Comparison of ENCODE assay signal across 9 mouse cellular contexts in the genomic region with DNA sequence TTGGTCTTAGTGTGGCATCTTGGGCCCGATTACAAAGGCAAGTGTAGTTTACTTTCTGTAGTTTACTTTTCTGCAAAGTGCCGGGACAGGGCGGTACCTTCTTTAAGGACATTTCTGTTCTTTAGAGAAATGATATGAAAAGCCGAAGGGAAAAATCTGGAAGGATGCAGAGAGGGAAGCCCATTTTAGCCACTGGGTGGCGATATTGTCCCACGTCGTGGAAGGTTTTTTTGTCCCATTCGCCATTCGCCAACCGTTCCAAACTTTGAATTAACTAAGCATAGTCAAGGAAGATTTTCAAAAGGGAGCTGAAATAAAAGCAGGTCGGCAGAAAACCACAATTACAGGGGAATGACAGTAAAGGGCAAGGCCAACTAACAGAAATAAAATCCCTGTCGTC. TPM values are rescaled to one million over a fixed set of nuclear protein-coding genes. Genes with fewer than 3 reads are reported as not detected.
DNase-seq lines count a peak whose midpoint lies in the region; ATAC-seq and TF ChIP-seq lines count a peak whose summit lies in the region.
"Had no signal": no experiment of that assay in that cellular context is flagged by ENCODE, and none has a peak within 500 bp of the region (broad histone marks: within the 10 kb centered on the region; RNA-seq: fewer than 3 reads in every experiment).

No protein-coding gene starts in this region.

- no peaks in the 10 kb centered on the region for H3K27me3 ChIP-seq in forebrain, embryonic 12.5 days
- H3K27me3 ChIP-seq in heart, postnatal 0 days (ENCODE audit: control insufficient read depth, insufficient read depth, low read length), result no peaks in the 10 kb centered on the region
- H3K27me3 ChIP-seq in lung, postnatal 0 days (replicated peaks; ENCODE audit: insufficient read depth, low read length), result no peaks in the 10 kb centered on the region
- H3K27me3 ChIP-seq: neural tube, embryonic 12.5 days had no signal

- peak; percentile 39; the same call in 1 of the 2 replicates for ATAC-seq in forebrain, embryonic 12.5 days (ENCODE audit: low FRiP score)
- ATAC-seq in heart, postnatal 0 days (ENCODE audit: insufficient read depth, low read depth), result no peak
- no peak for ATAC-seq in lung, postnatal 0 days
- ATAC-seq in monocyte, adult 5-6 weeks (replicated peaks; ENCODE audit: insufficient number of reproducible peaks, low FRiP score, low TSS enrichment, poor library complexity, severe bottlenecking), result no peak

- TF ChIP-seq EP300 in heart, postnatal 0 days (IDR thresholded peaks at IDR 0.05; ENCODE audit: low read depth), result no peak
- no peak for TF ChIP-seq EP300 in lung, postnatal 0 days (IDR thresholded peaks at IDR 0.05)

- peak; percentile 87 for TF ChIP-seq CTCF in heart, postnatal 0 days (IDR thresholded peaks at IDR 0.05; ENCODE audit: low read depth)
- peak; percentile 85 for TF ChIP-seq CTCF in lung, postnatal 0 days (IDR thresholded peaks at IDR 0.05)

- peak; percentile 28 for DNase-seq in MEL-GATA-1-ER (ENCODE audit: extremely low read depth, low read depth)
- peak; percentile 82 for DNase-seq in brain, adult 2 months (ENCODE audit: low read depth, low spot score)
- DNase-seq in heart, postnatal 0 days (ENCODE audit: low spot score), result peak; percentile 71
- DNase-seq in layer of hippocampus, adult 11-12 months (ENCODE audit: low spot score), result peak; percentile 72
- DNase-seq in lung, postnatal 0 days (ENCODE audit: low spot score), result peak; percentile 81
- peak; percentile 47 for DNase-seq in retina, postnatal 7 days (ENCODE audit: low read depth, low spot score)

- H3K9me3 ChIP-seq in forebrain, embryonic 12.5 days, result no peaks in the 10 kb centered on the region
- H3K9me3 ChIP-seq in heart, postnatal 0 days (replicated peaks; ENCODE audit: control insufficient read depth, low read length), result no peaks in the 10 kb centered on the region
- no peaks in the 10 kb centered on the region for H3K9me3 ChIP-seq in lung, postnatal 0 days (ENCODE audit: low read length)
- H3K9me3 ChIP-seq: neural tube, embryonic 12.5 days had no signal

- H3K4me1 ChIP-seq in forebrain, embryonic 12.5 days, result peaks cover 3% of the 10 kb centered on the region; the same call in 1 of the 2 replicates
- no peaks in the 10 kb centered on the region for H3K4me1 ChIP-seq in heart, postnatal 0 days (ENCODE audit: control insufficient read depth, insufficient read depth)
- H3K4me1 ChIP-seq in lung, postnatal 0 days (ENCODE audit: insufficient read depth, low read depth, low read length), result no peaks in the 10 kb centered on the region
- H3K4me1 ChIP-seq: neural tube, embryonic 12.5 days had no signal

- H3K36me3 ChIP-seq in forebrain, embryonic 12.5 days (replicated peaks), result no peaks in the 10 kb centered on the region
- no peaks in the 10 kb centered on the region for H3K36me3 ChIP-seq in heart, postnatal 0 days (replicated peaks; ENCODE audit: control insufficient read depth, insufficient read depth, low read length)
- no peaks in the 10 kb centered on the region for H3K36me3 ChIP-seq in lung, postnatal 0 days (ENCODE audit: insufficient read depth, low read length)
- H3K36me3 ChIP-seq: neural tube, embryonic 12.5 days had no signal

- WGBS in forebrain, embryonic 12.5 days, result 4% methylated on average over 12 of the region's 12 CpGs
- 3% methylated on average over 12 of the region's 12 CpGs for WGBS in heart, postnatal 0 days
- 2% methylated on average over 12 of the region's 12 CpGs for WGBS in lung, postnatal 0 days

- no peak overlapping the region for H3K4me3 ChIP-seq in forebrain, embryonic 12.5 days (replicated peaks)
- no peak overlapping the region for H3K4me3 ChIP-seq in heart, postnatal 0 days (ENCODE audit: low read depth, low read length)
- no peak overlapping the region for H3K4me3 ChIP-seq in lung, postnatal 0 days (ENCODE audit: low read depth, low read length)
- H3K4me3 ChIP-seq: neural tube, embryonic 12.5 days had no signal

- H3K4me2 ChIP-seq in forebrain, embryonic 12.5 days, result no peak overlapping the region
- H3K4me2 ChIP-seq in heart, postnatal 0 days (ENCODE audit: low read depth, low read length), result peak overlapping the region; percentile 36
- H3K4me2 ChIP-seq in lung, postnatal 0 days (replicated peaks; ENCODE audit: low read depth, low read length), result peak overlapping the region; percentile 21; the same call in 1 of the 2 replicates
- H3K4me2 ChIP-seq: neural tube, embryonic 12.5 days had no signal

- no peak overlapping the region for H3K27ac ChIP-seq in forebrain, embryonic 12.5 days
- H3K27ac ChIP-seq in heart, postnatal 0 days (ENCODE audit: low read depth), result no peak overlapping the region
- H3K27ac ChIP-seq in lung, postnatal 0 days (ENCODE audit: low read length), result no peak overlapping the region
- H3K27ac ChIP-seq: neural tube, embryonic 12.5 days had no signal

- H3K9ac ChIP-seq in forebrain, embryonic 12.5 days, result no peak overlapping the region
- H3K9ac ChIP-seq in heart, postnatal 0 days (replicated peaks; ENCODE audit: low read depth, low read length), result no peak overlapping the region
- H3K9ac ChIP-seq in lung, postnatal 0 days (replicated peaks; ENCODE audit: low read depth), result no peak overlapping the region
- H3K9ac ChIP-seq: neural tube, embryonic 12.5 days had no signal

RNA-seq across cellular contexts. Expression of a gene that starts 13.3 kb away (rescaled TPM):
- polyA plus RNA-seq in forebrain, embryonic 12.5 days (2016; fragmentation: Nextera tagmentation; extraction: Ambion mirVana), result 17.4 and 18.4 TPM in 2 replicates
- total RNA-seq in heart, postnatal 0 days (2014; rRNA removed; ENCODE audit: low replicate concordance), result 3.5 and 13.0 TPM in 2 replicates
- polyA plus RNA-seq in heart, postnatal 0 days (2015; fragmentation: Nextera tagmentation; extraction: Ambion mirVana), result 9.4 and 12.8 TPM in 2 replicates
- 5.9 and 8.7 TPM in 2 replicates for polyA plus RNA-seq in lung, postnatal 0 days (2015; fragmentation: Nextera tagmentation; extraction: Ambion mirVana)
- 3.5 to 5.2 TPM (median 4.9 TPM) in 3 replicates for total RNA-seq in monocyte, adult 5-6 weeks (2017)

RNA-seq across cellular contexts. Expression of a gene that starts 38.5 kb away (rescaled TPM):
- 0.32 TPM in 1 of 2 replicates, not detected in the other for polyA plus RNA-seq in forebrain, embryonic 12.5 days (2016; fragmentation: Nextera tagmentation; extraction: Ambion mirVana)
- not detected in 2 replicates for total RNA-seq in heart, postnatal 0 days (2014; rRNA removed; ENCODE audit: low replicate concordance)
- not detected in 2 replicates for polyA plus RNA-seq in heart, postnatal 0 days (2015; fragmentation: Nextera tagmentation; extraction: Ambion mirVana)
- polyA plus RNA-seq in lung, postnatal 0 days (2015; fragmentation: Nextera tagmentation; extraction: Ambion mirVana), result not detected in 2 replicates
- 7.5 to 19.8 TPM (median 9.0 TPM) in 3 replicates for total RNA-seq in monocyte, adult 5-6 weeks (2017)
- polyA plus RNA-seq: neural tube, embryonic 12.5 days had no signal

Comparison
In these comparisons a context has a peak if more than half of its experiments do, and no peak if none do; other contexts are left out.
1. DNase-seq: peak in every context shown above with its lines; median percentile 82 in brain, adult 2 months; 81 in lung, postnatal 0 days; 72 in layer of hippocampus, adult 11-12 months; 71 in heart, postnatal 0 days; 47 in retina, postnatal 7 days; 28 in MEL-GATA-1-ER.